Mouse (Mus musculus): Measurements from ENCODE around the gene Tiam1.

The Tiam1 gene

GRCm38 (mm10) chr16:89827496-89828125 is 316.0 kb downstream of the Tiam1 start:
- no peak for DNase-seq

- DNase-seq: no peak
These were observed 317.7 kb downstream of the Tiam1 start for GRCm38 (mm10) chr16:89825875-89826274.

GRCm38 (mm10) chr16:89822882-89823281 is 320.7 kb downstream of the Tiam1 start:
- DNase-seq: peak; percentile 83

GRCm38 (mm10) chr16:89818661-89819060 is 324.9 kb downstream of the Tiam1 start:
- DNase-seq: no peak

GRCm38 (mm10) chr16:89817861-89818630 is 325.5 kb downstream of the Tiam1 start:
- no peak for DNase-seq

- no peak for DNase-seq
These were observed 326.3 kb downstream of the Tiam1 start for GRCm38 (mm10) chr16:89817301-89817700.

GRCm38 (mm10) chr16:89816506-89817172 is 326.9 kb downstream of the Tiam1 start:
- DNase-seq: no peak

- peak; percentile 9 for DNase-seq
These were observed 330.0 kb downstream of the Tiam1 start for GRCm38 (mm10) chr16:89813536-89813935.

- no peak for DNase-seq
These were observed 330.7 kb downstream of the Tiam1 start for GRCm38 (mm10) chr16:89812891-89813290.

GRCm38 (mm10) chr16:89810398-89810797 is 333.2 kb downstream of the Tiam1 start:
- no peak for DNase-seq

GRCm38 (mm10) chr16:89808168-89808567 is 335.4 kb downstream of the Tiam1 start:
- DNase-seq: no peak

- DNase-seq: no peak
These were observed 337.6 kb downstream of the Tiam1 start for GRCm38 (mm10) chr16:89805946-89806345.

- no peak for DNase-seq
These were observed 338.4 kb downstream of the Tiam1 start for GRCm38 (mm10) chr16:89805210-89805609.

- no peak for DNase-seq
These were observed 342.1 kb downstream of the Tiam1 start for GRCm38 (mm10) chr16:89801493-89801892.

GRCm38 (mm10) chr16:89799772-89800171 is 343.8 kb downstream of the Tiam1 start:
- no peak for DNase-seq

GRCm38 (mm10) chr16:89796566-89796965 is 347.0 kb downstream of the Tiam1 start:
- peak; percentile 44 for DNase-seq

- DNase-seq: no peak
These were observed 353.7 kb downstream of the Tiam1 start for GRCm38 (mm10) chr16:89789792-89790434.

GRCm38 (mm10) chr16:89785795-89786194 is 357.8 kb downstream of the Tiam1 start:
- DNase-seq: no peak

- no peak for DNase-seq
These were observed 363.9 kb downstream of the Tiam1 start for GRCm38 (mm10) chr16:89779705-89780104.

GRCm38 (mm10) chr16:89777450-89777849 is 366.1 kb downstream of the Tiam1 start:
- no peak for DNase-seq

GRCm38 (mm10) chr16:89774553-89774913 is 369.0 kb downstream of the Tiam1 start:
- no peak for DNase-seq

GRCm38 (mm10) chr16:89773657-89774552 is 369.7 kb downstream of the Tiam1 start:
- peak; percentile 94 for DNase-seq
